Comparison of ENCODE assay signal across 14 mouse cellular contexts in genomic region chr2:167066528-167067516, GRCm38 (mm10). TPM values are rescaled to one million over a fixed set of nuclear protein-coding genes. Genes with fewer than 3 reads are reported as not detected.
DNase-seq lines count a peak whose midpoint lies in the region; ATAC-seq lines count a peak whose summit lies in the region.
"Had no signal": no experiment of that assay in that cellular context is flagged by ENCODE, and none has a peak within 500 bp of the region (broad histone marks: within the 10 kb centered on the region; RNA-seq: fewer than 3 reads in every experiment).

No protein-coding gene starts in this region.

- WGBS in forebrain, embryonic 10.5 days: 35% methylated on average over 6 of the region's 6 CpGs
- 32% methylated on average over 6 of the region's 6 CpGs for WGBS in forebrain, embryonic 15.5 days
- 17% methylated on average over 6 of the region's 6 CpGs for WGBS in liver, embryonic 12.5 days (ENCODE audit: insufficient replicate concordance)
- WGBS in forebrain, embryonic 13.5 days: 29% methylated on average over 6 of the region's 6 CpGs

- ATAC-seq in forebrain, embryonic 15.5 days (replicated peaks): no peak
- ATAC-seq in liver, embryonic 12.5 days: 0 out of 2 replicates have a peak, but pooled peaks have one; percentile 1
- no peak for ATAC-seq in forebrain, embryonic 13.5 days

- H3K9me3 ChIP-seq in forebrain, embryonic 10.5 days: no peaks in the 10 kb centered on the region
- no peaks in the 10 kb centered on the region for H3K9me3 ChIP-seq in forebrain, embryonic 15.5 days
- no peaks in the 10 kb centered on the region for H3K9me3 ChIP-seq in liver, embryonic 12.5 days (replicated peaks)
- no peaks in the 10 kb centered on the region for H3K9me3 ChIP-seq in forebrain, embryonic 13.5 days (replicated peaks)
- H3K9me3 ChIP-seq: limb, embryonic 12.5 days; midbrain, embryonic 12.5 days had no signal

- no peaks in the 10 kb centered on the region for H3K27me3 ChIP-seq in forebrain, embryonic 10.5 days (ENCODE audit: poor library complexity, severe bottlenecking)
- no peaks in the 10 kb centered on the region for H3K27me3 ChIP-seq in forebrain, embryonic 15.5 days
- no peaks in the 10 kb centered on the region for H3K27me3 ChIP-seq in liver, embryonic 12.5 days (replicated peaks)
- H3K27me3 ChIP-seq in forebrain, embryonic 13.5 days: no peaks in the 10 kb centered on the region
- H3K27me3 ChIP-seq: limb, embryonic 12.5 days; midbrain, embryonic 12.5 days had no signal

- DNase-seq in forebrain, embryonic 10.5 days (ENCODE audit: extremely low spot score, low spot score): peak; percentile 55
- DNase-seq in 3T3-L1 (ENCODE audit: low read depth, low spot score) (peak; percentile 70), ZHBTc4 (ENCODE audit: low read depth, low spot score) (peak; percentile 88)
- no peak for DNase-seq in heart, adult 9 months (ENCODE audit: low spot score in 2 of 2)
- DNase-seq in layer of hippocampus, adult 18-20 months (ENCODE audit: low spot score in 2 of 2): no peak
- DNase-seq: cerebellum, postnatal 25 days; heart, postnatal 10 days; layer of hippocampus, adult 9-11 months; thymus, adult 2 months had no signal

- H3K4me1 ChIP-seq in forebrain, embryonic 10.5 days: peaks cover 36% of the 10 kb centered on the region
- peaks cover 28% of the 10 kb centered on the region for H3K4me1 ChIP-seq in forebrain, embryonic 15.5 days
- H3K4me1 ChIP-seq in liver, embryonic 12.5 days: peaks cover 44% of the 10 kb centered on the region
- H3K4me1 ChIP-seq in forebrain, embryonic 13.5 days: peaks cover 26% of the 10 kb centered on the region

- peak overlapping the region; percentile 10; the same call in 1 of the 2 replicates for H3K4me3 ChIP-seq in forebrain, embryonic 10.5 days
- no peak overlapping the region for H3K4me3 ChIP-seq in forebrain, embryonic 15.5 days
- H3K4me3 ChIP-seq in liver, embryonic 12.5 days: no peak overlapping the region
- no peak overlapping the region for H3K4me3 ChIP-seq in forebrain, embryonic 13.5 days
- H3K4me3 ChIP-seq: limb, embryonic 12.5 days; midbrain, embryonic 12.5 days had no signal

- no peak overlapping the region for H3K9ac ChIP-seq in forebrain, embryonic 15.5 days (replicated peaks)
- no peak overlapping the region for H3K9ac ChIP-seq in liver, embryonic 12.5 days
- no peak overlapping the region for H3K9ac ChIP-seq in forebrain, embryonic 13.5 days
- H3K9ac ChIP-seq: limb, embryonic 12.5 days; midbrain, embryonic 12.5 days had no signal

- H3K4me2 ChIP-seq in forebrain, embryonic 15.5 days (replicated peaks): no peak overlapping the region
- H3K4me2 ChIP-seq in liver, embryonic 12.5 days: no peak overlapping the region
- no peak overlapping the region for H3K4me2 ChIP-seq in forebrain, embryonic 13.5 days

- H3K36me3 ChIP-seq in forebrain, embryonic 10.5 days (replicated peaks): peaks cover 36% of the 10 kb centered on the region
- H3K36me3 ChIP-seq in forebrain, embryonic 15.5 days: peaks cover 26% of the 10 kb centered on the region
- peaks cover 32% of the 10 kb centered on the region for H3K36me3 ChIP-seq in liver, embryonic 12.5 days
- H3K36me3 ChIP-seq in forebrain, embryonic 13.5 days (ENCODE audit: poor library complexity, severe bottlenecking): peaks cover 26% of the 10 kb centered on the region

- H3K27ac ChIP-seq in forebrain, embryonic 10.5 days: 0 out of 2 replicates have a peak overlapping the region, but pooled peaks have one; percentile 51
- no peak overlapping the region for H3K27ac ChIP-seq in forebrain, embryonic 15.5 days (replicated peaks)
- H3K27ac ChIP-seq in liver, embryonic 12.5 days: peak overlapping the region; percentile 95
- no peak overlapping the region for H3K27ac ChIP-seq in forebrain, embryonic 13.5 days
- H3K27ac ChIP-seq: midbrain, embryonic 12.5 days had no signal

RNA-seq across cellular contexts. Expression of gene Znfx1, which starts 4.0 kb away (rescaled TPM):
- polyA plus RNA-seq in forebrain, embryonic 10.5 days (2016; fragmentation: Nextera tagmentation; extraction: Ambion mirVana): 5.2 and 5.3 TPM in 2 replicates
- polyA plus RNA-seq in forebrain, embryonic 15.5 days (2015; fragmentation: Nextera tagmentation; extraction: Ambion mirVana): 7.2 and 7.3 TPM in 2 replicates
- polyA plus RNA-seq in liver, embryonic 12.5 days (2016; fragmentation: Nextera tagmentation; extraction: Ambion mirVana): 13.7 and 13.8 TPM in 2 replicates
- 10 to 100 TPM; 45.8 to 49.9 TPM for total RNA-seq in layer of hippocampus, adult 18-20 months (2021)
- polyA plus RNA-seq in forebrain, embryonic 13.5 days (2015; fragmentation: Nextera tagmentation; extraction: Ambion mirVana): 5.6 and 6.2 TPM in 2 replicates

RNA-seq across cellular contexts. Expression of gene Ddx27, which starts 51.8 kb away (rescaled TPM):
- 76.1 and 77.8 TPM in 2 replicates for polyA plus RNA-seq in forebrain, embryonic 10.5 days (2016; fragmentation: Nextera tagmentation; extraction: Ambion mirVana)
- polyA plus RNA-seq in forebrain, embryonic 15.5 days (2015; fragmentation: Nextera tagmentation; extraction: Ambion mirVana): 41.3 and 42.8 TPM in 2 replicates
- polyA plus RNA-seq in liver, embryonic 12.5 days (2016; fragmentation: Nextera tagmentation; extraction: Ambion mirVana): 78.8 and 79.3 TPM in 2 replicates
- 10 to 100 TPM; 26.8 to 31.4 TPM for total RNA-seq in layer of hippocampus, adult 18-20 months (2021)
- 46.7 and 50.0 TPM in 2 replicates for polyA plus RNA-seq in forebrain, embryonic 13.5 days (2015; fragmentation: Nextera tagmentation; extraction: Ambion mirVana)

Comparison
In these comparisons a context has a peak if more than half of its experiments do, and no peak if none do; other contexts are left out.
1. H3K27ac ChIP-seq: peak in forebrain, embryonic 10.5 days (single experiment) and liver, embryonic 12.5 days (single experiment); none in forebrain, embryonic 15.5 days (single experiment) and forebrain, embryonic 13.5 days (single experiment).
2. DNase-seq: peak in forebrain, embryonic 10.5 days (single experiment), 3T3-L1 (single experiment) and ZHBTc4 (single experiment); none in heart, adult 9 months (0 of 2) and layer of hippocampus, adult 18-20 months (0 of 2).